Mouse (Mus musculus): ENCODE results near the gene S100a1. TPM values are rescaled to one million over a fixed set of nuclear protein-coding genes. Genes with fewer than 3 reads are reported as not detected.
A peak's percentile ranks its signal among the peaks of the same experiment; 100 is the strongest.

S100a1 gene
- polyA plus RNA-seq, 1 experiment from 2014 or later = 6.4 TPM

DNA sequence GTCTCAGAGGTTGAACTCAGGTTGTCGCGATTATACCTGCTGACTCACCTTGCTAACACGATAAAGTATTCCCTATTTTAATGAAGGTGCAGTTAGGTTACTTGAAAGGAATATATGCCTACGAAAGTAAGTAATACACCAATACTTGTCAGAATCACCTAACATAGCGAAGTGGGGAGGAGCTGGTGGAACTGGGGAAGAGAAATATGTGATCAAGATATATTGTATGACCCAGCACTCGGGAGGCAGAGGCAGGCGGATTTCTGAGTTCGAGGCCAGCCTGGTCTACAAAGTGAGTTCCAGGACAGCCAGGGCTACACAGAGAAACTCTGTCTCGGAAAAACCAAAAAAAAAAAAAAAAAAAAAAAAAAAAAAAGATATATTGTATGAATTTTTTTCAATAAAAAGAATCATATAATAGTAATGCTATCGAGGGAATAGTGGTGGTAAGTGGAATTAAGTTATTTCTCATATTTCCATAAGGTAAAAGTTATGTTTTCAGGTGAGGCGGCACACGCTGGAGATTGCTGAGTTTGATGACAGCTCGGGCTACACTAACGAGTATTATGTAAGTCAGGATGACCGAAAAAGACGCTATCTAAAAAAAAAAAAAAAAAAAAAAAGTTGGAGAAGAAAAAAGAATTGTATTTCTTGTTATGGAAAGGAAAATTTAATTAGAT lies 38.9 kb downstream of the S100a1 start:
- Histone ChIP-seq H3K27me3 (replicated peaks; ENCODE audit: low read depth, poor library complexity, severe bottlenecking) (no peaks in the 10 kb centered on the region), H3K4me3 (peak overlapping the region; percentile 78; the same call in 1 of the 2 replicates), H3K27ac (replicated peaks) (no peak overlapping the region), H3K4me1 (peaks cover 10% of the 10 kb centered on the region), H3K9me3 (no peaks in the 10 kb centered on the region), H3K36me3 (replicated peaks) (peaks cover 32% of the 10 kb centered on the region)
- 44% methylated on average over 16 of the region's 16 CpGs for WGBS
- DNase-seq (ENCODE audit: low spot score) = no peak

- no peak overlapping the region for H3K27ac ChIP-seq (replicated peaks)
- H3K9me3 ChIP-seq = no peaks in the 10 kb centered on the region
- 32% methylated on average over 3 of the region's 3 CpGs for WGBS
- peaks cover 1% of the 10 kb centered on the region for H3K36me3 ChIP-seq (replicated peaks)
- no peaks in the 10 kb centered on the region; the same call in 1 of the 2 replicates for H3K27me3 ChIP-seq (replicated peaks; ENCODE audit: low read depth, poor library complexity, severe bottlenecking)
- peaks cover 4% of the 10 kb centered on the region for H3K4me1 ChIP-seq
- no peak overlapping the region for H3K4me3 ChIP-seq
- no peak for DNase-seq (ENCODE audit: low spot score)
Measured at GRCm38 (mm10) chr3:90472213-90472612, 42.0 kb downstream of the S100a1 start.

DNA sequence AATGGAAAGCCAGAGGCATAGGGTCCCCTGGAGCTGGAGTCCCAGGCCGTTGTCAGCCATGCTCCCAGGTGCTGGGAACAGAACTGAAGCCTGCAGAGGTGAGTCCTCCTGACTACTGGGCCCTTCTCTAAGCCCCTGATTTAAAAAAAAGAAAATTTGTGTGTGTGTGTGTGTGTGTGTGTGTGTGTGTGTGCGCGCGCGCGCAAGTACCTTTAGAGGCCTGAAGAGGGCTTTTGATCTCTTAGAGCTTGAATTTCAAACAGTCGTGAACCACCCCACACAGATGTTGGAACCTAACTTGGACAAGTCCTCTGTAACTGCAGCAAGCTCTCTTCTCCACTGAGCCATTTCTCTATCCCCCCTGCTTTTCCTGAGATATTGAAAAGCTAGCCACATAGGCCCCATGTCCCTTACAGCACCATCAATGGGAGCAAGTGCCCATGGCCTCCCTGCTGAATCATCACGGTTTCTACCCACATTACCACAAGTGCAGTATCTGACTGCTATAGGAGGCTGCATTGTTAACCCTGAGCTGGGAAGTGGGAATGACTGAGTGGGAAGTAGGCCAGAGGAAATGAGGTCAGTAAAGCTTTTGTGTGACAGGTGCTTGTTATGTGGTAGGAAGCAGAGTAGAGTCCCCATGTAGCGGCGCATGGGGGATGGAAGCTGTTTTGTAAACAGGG lies 46.4 kb downstream of the S100a1 start:
- Histone ChIP-seq H3K4me3 (no peak overlapping the region), H3K4me1 (peaks cover 24% of the 10 kb centered on the region), H3K27ac (replicated peaks) (no peak overlapping the region), H3K9me3 (no peaks in the 10 kb centered on the region), H3K36me3 (replicated peaks) (no peaks in the 10 kb centered on the region), H3K27me3 (replicated peaks; ENCODE audit: low read depth, poor library complexity, severe bottlenecking) (peaks cover 37% of the 10 kb centered on the region)
- DNase-seq (ENCODE audit: low spot score) = no peak
- 94% methylated on average over 10 of the region's 10 CpGs for WGBS

- Histone ChIP-seq H3K4me1 (peaks cover 29% of the 10 kb centered on the region), H3K27ac (replicated peaks) (0 out of 2 replicates have a peak overlapping the region, but pooled peaks have one; percentile 0), H3K9me3 (no peaks in the 10 kb centered on the region), H3K27me3 (replicated peaks; ENCODE audit: low read depth, poor library complexity, severe bottlenecking) (peaks cover 51% of the 10 kb centered on the region), H3K36me3 (replicated peaks) (no peaks in the 10 kb centered on the region), H3K4me3 (peak overlapping the region; percentile 59)
- peak; percentile 66 for DNase-seq (ENCODE audit: low spot score)
- under 1% methylated on average over 15 of the region's 15 CpGs for WGBS
Measured at GRCm38 (mm10) chr3:90466311-90466766, 47.9 kb downstream of the S100a1 start.

- WGBS = under 1% methylated on average over 42 of the region's 49 CpGs
- peaks cover 29% of the 10 kb centered on the region for H3K4me1 ChIP-seq
- no peaks in the 10 kb centered on the region for H3K36me3 ChIP-seq (replicated peaks)
- DNase-seq (ENCODE audit: low spot score) = no peak
- H3K4me3 ChIP-seq = peak within 1 kb of the TSS; percentile 59
- no peaks in the 10 kb centered on the region for H3K9me3 ChIP-seq
- H3K27ac ChIP-seq (replicated peaks) = peak within 1 kb of the TSS; percentile 48; the same call in 1 of the 2 replicates
- peaks cover 56% of the 10 kb centered on the region for H3K27me3 ChIP-seq (replicated peaks; ENCODE audit: low read depth, poor library complexity, severe bottlenecking)
Measured at GRCm38 (mm10) chr3:90465686-90466310, 48.4 kb downstream of the S100a1 start, which contains the start of gene Npr1. TSS of gene Npr1 (minus strand) at chr3:90465866.

- peak; percentile 60 for DNase-seq (ENCODE audit: low spot score)
- H3K4me1 ChIP-seq = peaks cover 29% of the 10 kb centered on the region
- H3K27ac ChIP-seq (replicated peaks) = peak overlapping the region; percentile 48; the same call in 1 of the 2 replicates
- no peaks in the 10 kb centered on the region for H3K36me3 ChIP-seq (replicated peaks)
- peak overlapping the region; percentile 59 for H3K4me3 ChIP-seq
- H3K9me3 ChIP-seq = no peaks in the 10 kb centered on the region
- peaks cover 61% of the 10 kb centered on the region for H3K27me3 ChIP-seq (replicated peaks; ENCODE audit: low read depth, poor library complexity, severe bottlenecking)
- WGBS = 2% methylated on average over 75 of the region's 75 CpGs
Measured at GRCm38 (mm10) chr3:90465081-90465685, 49.0 kb downstream of the S100a1 start.

DNA sequence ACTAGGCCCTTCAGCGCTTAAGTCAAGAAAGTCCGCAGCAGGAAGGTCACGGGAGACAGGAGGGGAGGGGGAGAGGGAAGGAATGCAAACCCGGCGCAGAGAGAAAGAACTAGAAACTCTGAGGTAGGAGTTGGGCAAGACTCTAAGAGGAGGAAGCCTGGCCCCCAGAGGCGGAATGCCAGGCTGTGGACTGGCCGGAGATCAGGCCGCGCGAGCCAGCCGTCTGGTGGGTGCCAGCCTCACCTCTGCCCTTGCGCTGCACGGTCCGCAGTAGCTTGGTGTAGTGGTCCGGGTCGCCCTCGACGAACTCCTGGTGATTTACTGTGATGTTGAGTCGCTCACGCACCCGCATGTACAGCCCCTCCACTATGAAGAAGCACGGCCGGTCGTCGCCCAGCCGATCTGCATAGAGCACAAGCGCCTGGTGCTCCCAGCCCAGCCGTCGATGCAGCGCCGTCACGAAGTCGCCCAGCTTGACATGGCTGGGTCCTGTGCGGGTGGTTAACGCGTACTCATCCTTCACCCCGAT lies 49.6 kb downstream of the S100a1 start:
- Histone ChIP-seq H3K36me3 (replicated peaks) (no peaks in the 10 kb centered on the region), H3K4me1 (peaks cover 29% of the 10 kb centered on the region), H3K9me3 (no peaks in the 10 kb centered on the region), H3K27me3 (replicated peaks; ENCODE audit: low read depth, poor library complexity, severe bottlenecking) (peaks cover 67% of the 10 kb centered on the region), H3K4me3 (peak overlapping the region; percentile 59), H3K27ac (replicated peaks) (peak overlapping the region; percentile 48; the same call in 1 of the 2 replicates)
- peak; percentile 39 for DNase-seq (ENCODE audit: low spot score)
- WGBS = 9% methylated on average over 37 of the region's 37 CpGs

GRCm38 (mm10) chr3:90462579-90462978 lies 51.6 kb downstream of the S100a1 start:
- Histone ChIP-seq H3K27me3 (replicated peaks; ENCODE audit: low read depth, poor library complexity, severe bottlenecking) (peaks cover 70% of the 10 kb centered on the region), H3K9me3 (no peaks in the 10 kb centered on the region), H3K4me3 (no peak overlapping the region), H3K27ac (replicated peaks) (no peak overlapping the region), H3K4me1 (peaks cover 29% of the 10 kb centered on the region), H3K36me3 (replicated peaks) (no peaks in the 10 kb centered on the region)
- DNase-seq (ENCODE audit: low spot score) = no peak
- 27% methylated on average over 7 of the region's 7 CpGs for WGBS

- WGBS = 83% methylated on average over 3 of the region's 3 CpGs
- no peak for DNase-seq (ENCODE audit: low spot score)
- no peaks in the 10 kb centered on the region for H3K36me3 ChIP-seq (replicated peaks)
- peaks cover 70% of the 10 kb centered on the region for H3K27me3 ChIP-seq (replicated peaks; ENCODE audit: low read depth, poor library complexity, severe bottlenecking)
- H3K27ac ChIP-seq (replicated peaks) = no peak overlapping the region
- no peaks in the 10 kb centered on the region for H3K9me3 ChIP-seq
- peaks cover 29% of the 10 kb centered on the region for H3K4me1 ChIP-seq
- no peak overlapping the region for H3K4me3 ChIP-seq
Measured at GRCm38 (mm10) chr3:90461935-90462334, 52.3 kb downstream of the S100a1 start.

Other genes with a start within 250 kb of the S100a1 start
- 4.3 and 5.3 TPM in 2 replicates for gene Dennd4b, start 249.2 kb downstream of the S100a1 start, polyA plus RNA-seq (2016; fragmentation: Nextera tagmentation; extraction: Ambion mirVana)
- 13.6 and 15.7 TPM in 2 replicates for gene Gatad2b, start 221.2 kb downstream of the S100a1 start, polyA plus RNA-seq (2016; fragmentation: Nextera tagmentation; extraction: Ambion mirVana)
- gene Slc27a3, start 124.5 kb downstream of the S100a1 start, polyA plus RNA-seq (2016; fragmentation: Nextera tagmentation; extraction: Ambion mirVana) = 29.4 and 33.9 TPM in 2 replicates
- 42.8 and 46.3 TPM in 2 replicates for gene Ints3, start 80.8 kb downstream of the S100a1 start, polyA plus RNA-seq (2016; fragmentation: Nextera tagmentation; extraction: Ambion mirVana)
- gene Npr1, start 48.5 kb downstream of the S100a1 start, polyA plus RNA-seq (2016; fragmentation: Nextera tagmentation; extraction: Ambion mirVana) = 2.0 and 3.3 TPM in 2 replicates
- 356 and 367 TPM in 2 replicates for gene Ilf2, start 38.3 kb downstream of the S100a1 start, polyA plus RNA-seq (2016; fragmentation: Nextera tagmentation; extraction: Ambion mirVana)
- 55.5 and 57.2 TPM in 2 replicates for gene Snapin, start 23.4 kb downstream of the S100a1 start, polyA plus RNA-seq (2016; fragmentation: Nextera tagmentation; extraction: Ambion mirVana)
- 181 and 188 TPM in 2 replicates for gene Chtop, start 4.9 kb downstream of the S100a1 start, polyA plus RNA-seq (2016; fragmentation: Nextera tagmentation; extraction: Ambion mirVana)
- 8.3 and 8.5 TPM in 2 replicates for gene S100a13, start within 50 bp of the S100a1 start, polyA plus RNA-seq (2016; fragmentation: Nextera tagmentation; extraction: Ambion mirVana)
- gene S100a14, start 12.5 kb upstream of the S100a1 start, polyA plus RNA-seq (2016; fragmentation: Nextera tagmentation; extraction: Ambion mirVana) = not detected in 2 replicates
- 32.9 and 34.7 TPM in 2 replicates for gene S100a16, start 22.9 kb upstream of the S100a1 start, polyA plus RNA-seq (2016; fragmentation: Nextera tagmentation; extraction: Ambion mirVana)
- 0.44 TPM in 1 of 2 replicates, not detected in the other for gene S100a3, start 46.2 kb upstream of the S100a1 start, polyA plus RNA-seq (2016; fragmentation: Nextera tagmentation; extraction: Ambion mirVana)
- gene S100a2, start 75.9 kb upstream of the S100a1 start, polyA plus RNA-seq (2016; fragmentation: Nextera tagmentation; extraction: Ambion mirVana) = not detected in 2 replicates
- gene Gm42674, start 87.5 kb upstream of the S100a1 start, polyA plus RNA-seq (2016; fragmentation: Nextera tagmentation; extraction: Ambion mirVana) = not detected in 2 replicates
- gene S100a4, start 89.4 kb upstream of the S100a1 start, polyA plus RNA-seq (2016; fragmentation: Nextera tagmentation; extraction: Ambion mirVana) = 1.1 TPM in 1 of 2 replicates, not detected in the other
- gene S100a5, start 94.1 kb upstream of the S100a1 start, polyA plus RNA-seq (2016; fragmentation: Nextera tagmentation; extraction: Ambion mirVana) = not detected in 2 replicates
- 17.7 and 21.3 TPM in 2 replicates for gene S100a6, start 98.5 kb upstream of the S100a1 start, polyA plus RNA-seq (2016; fragmentation: Nextera tagmentation; extraction: Ambion mirVana)
- not detected in 2 replicates for gene S100a7a, start 139.6 kb upstream of the S100a1 start, polyA plus RNA-seq (2016; fragmentation: Nextera tagmentation; extraction: Ambion mirVana)
- gene S100a8, start 154.6 kb upstream of the S100a1 start, polyA plus RNA-seq (2016; fragmentation: Nextera tagmentation; extraction: Ambion mirVana) = 0.47 and 0.92 TPM in 2 replicates
- 0.32 TPM in 1 of 2 replicates, not detected in the other for gene S100a9, start 181.3 kb upstream of the S100a1 start, polyA plus RNA-seq (2016; fragmentation: Nextera tagmentation; extraction: Ambion mirVana)
- gene Pglyrp4, start 212.5 kb upstream of the S100a1 start, polyA plus RNA-seq (2016; fragmentation: Nextera tagmentation; extraction: Ambion mirVana) = not detected in 2 replicates